Mouse (Mus musculus) embryonic facial prominence, embryonic 11.5 days (tissue): ENCODE data around the gene Lcn4. TPM values are rescaled to one million over a fixed set of nuclear protein-coding genes. Genes with fewer than 3 reads are reported as not detected.

Experiments used
- ATAC-seq: fragments of 200-750 bp; cut with Nextera tagmentation; replicated peaks from 2 replicates; pipeline ENCODE4 v1.8.0; 2017; ENCODE audit warnings: low read depth; ENCODE audit not compliant: insufficient number of reproducible peaks, low FRiP score, low TSS enrichment
- DNase-seq: peaks from one replicate; pipeline ENCODE4 v3.0.0-alpha.2; 2015; ENCODE audit warnings: low spot score
- H3K27ac ChIP-seq: fragments of 300-500 bp; sonication (generic); replicated peaks from 2 replicates; pipeline ENCODE4 v1.5.1; 2014; ENCODE audit warnings: mild to moderate bottlenecking, low read depth, low read length, control low read depth
- H3K27me3 ChIP-seq: fragments of 300-500 bp; sonication (generic); 2 replicates; pipeline ENCODE4 v1.6.1; 2014; ENCODE audit warnings: mild to moderate bottlenecking, low read length, moderate library complexity, mixed read lengths; ENCODE audit not compliant: control insufficient read depth, insufficient read depth
- H3K36me3 ChIP-seq: fragments of 300-500 bp; sonication (generic); replicated peaks from 2 replicates; pipeline ENCODE4 v1.6.1; 2014; ENCODE audit warnings: low read depth, mild to moderate bottlenecking, low read length, moderate library complexity, mixed read lengths; ENCODE audit not compliant: control insufficient read depth, insufficient read depth
- H3K4me1 ChIP-seq: fragments of 300-500 bp; sonication (generic); 2 replicates; pipeline ENCODE4 v1.6.1; 2014; ENCODE audit warnings: low read length, mixed read lengths; ENCODE audit not compliant: control insufficient read depth, insufficient read depth
- H3K4me2 ChIP-seq: fragments of 300-500 bp; sonication (generic); 2 replicates; pipeline ENCODE4 v1.6.1; 2014; ENCODE audit warnings: low read depth, mild to moderate bottlenecking, control low read depth, low read length, moderate library complexity
- H3K4me3 ChIP-seq: fragments of 300-500 bp; sonication (generic); 2 replicates; pipeline ENCODE4 v1.5.1; 2014; ENCODE audit warnings: low read depth, low read length, control low read depth
- H3K9ac ChIP-seq: fragments of 300-500 bp; sonication (generic); replicated peaks from 2 replicates; pipeline ENCODE4 v1.6.1; 2014; ENCODE audit warnings: mild to moderate bottlenecking, control low read depth, low read length
- H3K9me3 ChIP-seq: fragments of 300-500 bp; sonication (generic); replicated peaks from 2 replicates; pipeline ENCODE4 v1.6.1; 2016; ENCODE audit warnings: mild to moderate bottlenecking, low read length, inconsistent platforms, mixed read lengths; ENCODE audit not compliant: control insufficient read depth
- WGBS: fragments of 180-500 bp; shearing (Covaris S2); extraction: QIAGEN DNeasy Blood & Tissue Kit; methylation state at CpG from one replicate; pipeline ENCODE4 v1.1.7; 2014; 5-methylcytosine and 5-hydroxymethylcytosine counted together
- polyA plus RNA-seq: library from polyadenylated mRNA; unstranded; fragments of >200 nt; fragmentation: Nextera tagmentation; extraction: Ambion mirVana; gene quantifications from 2 replicates; pipeline ENCODE4 v1.2.1, GENCODE M21; 2014

The Lcn4 gene
- polyA plus RNA-seq, 1 experiment from 2014 or later = not detected

- peak overlapping the region; percentile 80; the same call in 1 of the 2 replicates for H3K9ac ChIP-seq
- H3K36me3 ChIP-seq = peaks cover 13% of the 10 kb centered on the region
- H3K9me3 ChIP-seq = no peaks in the 10 kb centered on the region
- ATAC-seq (no peak), DNase-seq (no peak)
- no peaks in the 10 kb centered on the region for H3K27me3 ChIP-seq
- peak overlapping the region; percentile 71 for H3K4me2 ChIP-seq
- H3K27ac ChIP-seq = no peak overlapping the region
- no peaks in the 10 kb centered on the region for H3K4me1 ChIP-seq
- 68% methylated on average over 5 of the region's 5 CpGs for WGBS
- peak overlapping the region; percentile 69 for H3K4me3 ChIP-seq
Measured at GRCm38 (mm10) chr2:26638572-26638971, 32.5 kb downstream of the Lcn4 start.

- Histone ChIP-seq H3K27me3 (no peaks in the 10 kb centered on the region), H3K4me2 (no peak overlapping the region; the same call in 1 of the 2 replicates), H3K4me3 (no peak overlapping the region), H3K27ac (no peak overlapping the region), H3K9me3 (no peaks in the 10 kb centered on the region), H3K4me1 (no peaks in the 10 kb centered on the region), H3K9ac (no peak overlapping the region), H3K36me3 (peaks cover 13% of the 10 kb centered on the region)
- ATAC-seq (no peak), DNase-seq (no peak)
- 82% methylated on average over 5 of the region's 5 CpGs for WGBS
Measured at GRCm38 (mm10) chr2:26638039-26638438, 33.0 kb downstream of the Lcn4 start.

GRCm38 (mm10) chr2:26637316-26637932, 33.7 kb downstream of the Lcn4 start:
- H3K4me2 ChIP-seq = no peak overlapping the region
- ATAC-seq = no peak
- no peak overlapping the region for H3K27ac ChIP-seq
- no peaks in the 10 kb centered on the region; the same call in 1 of the 2 replicates for H3K4me1 ChIP-seq
- no peak for DNase-seq
- WGBS = 75% methylated on average over 4 of the region's 4 CpGs
- H3K27me3 ChIP-seq = no peaks in the 10 kb centered on the region
- peaks cover 13% of the 10 kb centered on the region for H3K36me3 ChIP-seq
- no peak overlapping the region for H3K4me3 ChIP-seq
- no peaks in the 10 kb centered on the region for H3K9me3 ChIP-seq
- no peak overlapping the region for H3K9ac ChIP-seq

- peaks cover 13% of the 10 kb centered on the region for H3K36me3 ChIP-seq
Measured at GRCm38 (mm10) chr2:26636325-26636635, 34.8 kb downstream of the Lcn4 start.

GRCm38 (mm10) chr2:26635489-26636324, 35.4 kb downstream of the Lcn4 start:
- 74% methylated on average over 21 of the region's 21 CpGs for WGBS
- Histone ChIP-seq H3K36me3 (peaks cover 13% of the 10 kb centered on the region), H3K9ac (no peak overlapping the region), H3K4me3 (no peak overlapping the region), H3K27me3 (no peaks in the 10 kb centered on the region), H3K27ac (no peak overlapping the region), H3K4me2 (no peak overlapping the region), H3K9me3 (no peaks in the 10 kb centered on the region), H3K4me1 (no peaks in the 10 kb centered on the region; the same call in 1 of the 2 replicates)
- DNase-seq (no peak), ATAC-seq (no peak)

More at GRCm38 (mm10) chr2:26636325-26636635, 34.8 kb downstream of the Lcn4 start:
- H3K9me3 ChIP-seq = no peaks in the 10 kb centered on the region
- H3K27me3 ChIP-seq = no peaks in the 10 kb centered on the region
- H3K27ac ChIP-seq = no peak overlapping the region
- ATAC-seq (no peak), DNase-seq (no peak)
- no peak overlapping the region for H3K4me3 ChIP-seq
- H3K9ac ChIP-seq = no peak overlapping the region
- no peak overlapping the region for H3K4me2 ChIP-seq
- 55% methylated on average over 2 of the region's 2 CpGs for WGBS
- no peaks in the 10 kb centered on the region; the same call in 1 of the 2 replicates for H3K4me1 ChIP-seq

GRCm38 (mm10) chr2:26634629-26635488, 36.2 kb downstream of the Lcn4 start:
- H3K4me1 ChIP-seq = no peaks in the 10 kb centered on the region; the same call in 1 of the 2 replicates
- DNase-seq (no peak), ATAC-seq (no peak)
- no peak overlapping the region for H3K27ac ChIP-seq
- no peak overlapping the region for H3K9ac ChIP-seq
- H3K36me3 ChIP-seq = peaks cover 13% of the 10 kb centered on the region
- WGBS = 63% methylated on average over 12 of the region's 12 CpGs
- no peak overlapping the region for H3K4me3 ChIP-seq
- no peaks in the 10 kb centered on the region for H3K9me3 ChIP-seq
- no peak overlapping the region for H3K4me2 ChIP-seq
- H3K27me3 ChIP-seq = no peaks in the 10 kb centered on the region

GRCm38 (mm10) chr2:26633953-26634530, 37.0 kb downstream of the Lcn4 start:
- no peaks in the 10 kb centered on the region for H3K27me3 ChIP-seq
- WGBS = 64% methylated on average over 4 of the region's 4 CpGs
- no peak overlapping the region for H3K4me3 ChIP-seq
- H3K9me3 ChIP-seq = no peaks in the 10 kb centered on the region
- DNase-seq = no peak
- H3K4me2 ChIP-seq = no peak overlapping the region
- peaks cover 3% of the 10 kb centered on the region; the same call in 1 of the 2 replicates for H3K4me1 ChIP-seq
- peaks cover 13% of the 10 kb centered on the region for H3K36me3 ChIP-seq
- ATAC-seq = no peak
- H3K9ac ChIP-seq = no peak overlapping the region
- no peak overlapping the region for H3K27ac ChIP-seq
